Mouse (Mus musculus) inflammation-experienced regulatory T-cells, adult 6 months (primary cell): ENCODE results near the gene S1pr2. TPM values are rescaled to one million over a fixed set of nuclear protein-coding genes. Genes with fewer than 3 reads are reported as not detected.
"Not testable (repeated sequence)": the region's sequence is repeated elsewhere in the genome, so short reads cannot be mapped to it uniquely, and the experiment has no call there.

ENCODE experiments used
- ATAC-seq: one replicate; pipeline ENCODE4 v1.8.0; 2017
- polyA plus RNA-seq, 3 experiments: library from polyadenylated mRNA; unstranded; fragments of 100-300 nt; shearing (Covaris generic); gene quantifications; one replicate each; pipeline ENCODE4 v1.2.1; 2017

S1pr2 gene
- 1 to 10 TPM; 5.1 to 6.4 (median 5.9) TPM for polyA plus RNA-seq

GRCm38 (mm10) chr9:20976216-20976960 is at the start of gene S1pr2:
S1pr2 (minus strand) TSS chr9:20976781.
- ATAC-seq: peak; percentile 75

- no peak for ATAC-seq
Measured at GRCm38 (mm10) chr9:21025258-21025810, 48.8 kb upstream of the S1pr2 start.

GRCm38 (mm10) chr9:21022726-21023125 is 46.1 kb upstream of the S1pr2 start:
- ATAC-seq: no peak

DNA sequence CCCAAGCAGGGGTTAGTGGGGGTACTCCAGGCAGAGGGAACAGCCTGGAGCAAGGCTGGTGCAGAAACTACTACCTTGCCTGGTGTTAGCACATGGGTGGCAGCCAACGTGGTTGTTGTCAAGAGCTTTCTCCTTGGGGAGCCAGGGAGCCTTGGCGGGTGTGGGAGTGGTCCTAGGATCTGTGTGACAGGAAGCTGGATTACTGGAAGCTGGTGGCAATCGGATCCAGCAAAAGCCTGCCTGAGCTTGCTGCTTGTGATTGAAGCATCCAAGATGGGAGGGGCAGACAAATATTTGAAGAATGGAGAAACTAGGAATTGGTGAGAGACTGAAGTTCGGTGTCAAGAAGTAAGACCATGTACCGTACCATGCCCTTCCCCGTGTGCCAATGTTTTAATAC is 45.7 kb upstream of the S1pr2 start:
- no peak for ATAC-seq

- no peak for ATAC-seq
Measured at GRCm38 (mm10) chr9:21021363-21021762, 44.8 kb upstream of the S1pr2 start.

DNA sequence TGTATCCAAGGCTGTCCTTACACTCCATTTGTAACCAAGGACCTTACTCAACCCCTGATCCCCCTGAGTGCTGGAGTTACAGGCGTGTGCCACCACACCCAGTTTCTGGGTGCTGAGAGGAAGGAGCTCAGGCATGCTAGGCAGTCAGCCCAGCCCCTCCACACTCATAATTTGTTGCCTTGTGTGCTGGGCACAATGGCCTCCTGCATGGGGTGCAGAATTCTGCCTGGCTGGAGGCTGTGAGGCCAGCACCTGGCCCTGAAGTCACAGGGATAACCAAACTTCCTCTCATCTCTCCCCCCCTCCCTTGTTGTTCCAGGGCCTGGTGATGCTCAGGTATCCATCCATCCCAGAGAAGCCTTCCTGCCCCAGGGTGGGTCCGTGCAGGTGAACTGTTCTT is 42.0 kb upstream of the S1pr2 start:
- no peak for ATAC-seq

DNA sequence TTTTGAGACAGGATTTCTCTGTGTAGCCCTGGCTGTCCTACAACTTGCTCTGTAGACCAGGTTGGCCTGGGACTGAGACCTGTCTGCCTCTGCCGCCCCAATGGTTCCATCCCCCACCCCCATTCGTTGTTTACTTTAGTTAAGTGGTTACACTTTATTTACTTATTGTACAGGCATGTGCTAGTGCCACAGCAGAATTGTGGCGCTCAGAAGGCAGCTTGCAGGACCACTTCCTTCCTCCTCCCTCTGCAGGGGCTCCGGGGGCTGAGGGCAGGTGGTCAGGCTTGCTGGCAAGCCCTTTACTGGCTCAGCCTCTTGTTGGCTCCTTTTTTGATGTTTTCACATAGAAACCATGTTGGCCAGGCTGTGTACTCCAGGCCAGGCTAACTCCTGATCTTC is 40.6 kb upstream of the S1pr2 start:
- no peak for ATAC-seq

DNA sequence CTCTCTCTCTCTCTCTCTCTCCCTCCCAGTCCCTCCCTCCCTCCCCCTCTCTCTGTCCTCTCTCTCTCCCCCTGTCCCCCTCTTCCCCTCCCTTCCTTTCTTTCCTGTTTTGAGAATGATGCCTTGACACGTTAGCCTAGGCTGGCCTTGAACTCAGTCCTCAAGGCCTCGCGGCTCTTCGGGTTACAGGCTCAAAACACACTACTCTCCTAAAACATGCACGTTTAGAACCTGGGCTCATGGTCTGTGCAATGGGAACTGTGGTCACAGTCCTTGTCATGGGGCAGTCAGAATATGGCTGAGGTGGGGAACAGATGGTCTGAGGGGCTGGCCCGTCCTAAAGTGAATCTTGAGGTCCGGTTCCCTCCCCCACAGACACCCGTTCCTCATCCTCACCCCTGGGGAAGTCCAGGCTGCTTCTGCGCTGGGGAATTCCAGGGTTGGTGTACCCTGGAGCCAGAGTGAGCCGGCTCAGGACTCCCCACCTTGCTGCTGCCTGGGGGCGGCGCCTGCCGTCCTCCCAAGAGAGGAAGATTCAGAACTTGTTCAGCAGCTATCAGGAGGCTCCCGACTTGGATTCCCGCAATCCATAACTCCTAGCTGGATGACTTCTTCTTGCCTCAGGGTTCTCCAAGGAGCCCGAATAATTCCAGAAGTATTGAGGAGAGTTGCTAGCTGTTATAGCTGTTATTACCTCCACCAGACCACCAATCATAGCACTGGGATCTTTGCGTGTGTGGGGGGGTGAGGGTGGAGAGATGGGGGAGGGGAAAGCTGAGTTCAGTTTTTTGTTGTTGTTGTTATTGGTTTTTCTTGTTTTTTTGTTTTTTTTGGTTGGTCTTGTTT is 40.0 kb upstream of the S1pr2 start:
- peak; percentile 22 for ATAC-seq

- ATAC-seq: peak; percentile 80
Measured at GRCm38 (mm10) chr9:21015571-21016130, 39.1 kb upstream of the S1pr2 start, which contains the start of gene Icam1. Icam1 (plus strand) TSS chr9:21015985.

DNA sequence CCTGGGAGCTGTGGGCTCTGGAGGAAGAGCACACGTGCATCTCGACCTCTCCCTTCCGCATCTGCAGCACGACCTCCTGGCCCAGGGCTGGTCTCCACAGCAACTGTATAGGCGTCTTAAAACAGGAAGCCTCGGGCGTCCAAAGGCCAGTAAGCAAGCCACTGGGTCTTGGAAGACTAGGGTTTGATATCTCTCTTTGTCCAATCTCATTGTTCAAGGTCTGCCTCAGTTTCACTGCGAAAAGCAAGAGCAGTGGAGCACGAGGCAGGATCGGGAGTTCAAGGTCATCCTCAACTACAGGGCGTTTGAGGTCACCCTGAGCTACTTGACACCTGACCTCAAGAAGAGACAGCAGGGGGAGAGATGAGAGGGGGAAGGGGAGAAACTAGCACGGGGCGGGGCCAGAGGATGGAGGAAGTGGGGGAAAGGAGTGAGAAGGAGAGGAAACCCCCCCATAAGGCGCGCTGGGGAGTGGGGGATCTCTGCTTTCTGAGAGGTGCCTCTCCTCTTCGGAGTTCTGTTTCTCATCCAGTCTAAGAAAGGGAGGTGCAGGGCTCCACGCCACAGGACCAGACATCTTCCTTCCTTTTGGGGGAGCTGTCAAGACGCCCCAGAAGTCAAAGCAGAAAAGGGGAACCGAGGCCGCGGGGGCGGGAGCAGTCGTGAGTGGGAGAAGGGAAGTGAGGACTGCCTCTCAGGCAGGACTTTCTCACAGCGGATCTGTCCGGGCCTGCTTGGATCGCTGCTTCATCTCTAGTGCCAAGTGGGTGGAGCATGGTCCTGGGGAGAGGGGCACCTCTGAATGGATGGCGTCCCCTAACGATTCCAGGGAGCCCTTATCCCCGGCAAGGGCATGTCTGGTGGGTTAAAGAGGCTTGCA is 38.4 kb upstream of the S1pr2 start:
- peak; percentile 26 for ATAC-seq

DNA sequence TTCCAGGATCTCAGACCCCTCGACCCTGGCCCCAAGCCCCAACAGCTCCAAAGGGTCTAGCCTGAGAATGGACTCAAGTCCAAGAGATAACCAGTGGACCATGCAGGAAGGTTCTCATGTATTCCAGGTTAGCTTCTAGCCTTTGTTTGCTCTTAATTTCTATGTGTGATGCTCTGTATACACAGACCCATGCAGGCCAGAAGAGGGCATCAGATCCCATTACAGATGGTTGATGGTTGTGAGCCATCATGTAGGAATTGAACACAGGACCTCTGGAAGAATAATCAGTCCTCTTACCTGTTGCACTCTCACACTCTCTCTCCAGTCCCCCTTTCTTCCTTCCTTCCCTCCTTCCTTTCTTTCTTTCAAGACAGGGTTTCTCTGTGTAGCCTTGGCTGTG is 35.8 kb upstream of the S1pr2 start:
- ATAC-seq: no peak

DNA sequence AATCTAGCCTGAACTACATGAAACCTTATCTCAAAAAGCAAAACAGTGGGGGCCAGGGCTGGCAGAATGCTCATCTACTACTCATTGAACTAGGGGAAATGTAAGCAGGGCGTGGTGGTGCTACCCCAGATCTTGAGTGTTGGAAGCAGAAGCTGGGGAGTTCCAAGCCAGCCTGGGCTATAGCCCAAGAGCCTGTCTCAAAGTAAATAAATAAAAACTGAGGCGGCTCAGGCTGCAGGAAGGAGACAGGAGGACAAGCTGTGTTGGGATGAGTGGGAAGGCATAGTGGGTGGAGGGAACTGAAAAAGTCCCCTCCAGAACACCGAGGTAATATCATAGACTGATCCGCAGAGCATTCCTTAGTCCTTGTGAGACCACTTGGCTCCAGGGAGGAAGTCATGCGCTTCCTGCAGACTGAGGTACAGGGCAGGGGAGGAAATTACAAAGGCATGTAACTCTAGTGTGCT is 35.3 kb upstream of the S1pr2 start:
- no peak for ATAC-seq

DNA sequence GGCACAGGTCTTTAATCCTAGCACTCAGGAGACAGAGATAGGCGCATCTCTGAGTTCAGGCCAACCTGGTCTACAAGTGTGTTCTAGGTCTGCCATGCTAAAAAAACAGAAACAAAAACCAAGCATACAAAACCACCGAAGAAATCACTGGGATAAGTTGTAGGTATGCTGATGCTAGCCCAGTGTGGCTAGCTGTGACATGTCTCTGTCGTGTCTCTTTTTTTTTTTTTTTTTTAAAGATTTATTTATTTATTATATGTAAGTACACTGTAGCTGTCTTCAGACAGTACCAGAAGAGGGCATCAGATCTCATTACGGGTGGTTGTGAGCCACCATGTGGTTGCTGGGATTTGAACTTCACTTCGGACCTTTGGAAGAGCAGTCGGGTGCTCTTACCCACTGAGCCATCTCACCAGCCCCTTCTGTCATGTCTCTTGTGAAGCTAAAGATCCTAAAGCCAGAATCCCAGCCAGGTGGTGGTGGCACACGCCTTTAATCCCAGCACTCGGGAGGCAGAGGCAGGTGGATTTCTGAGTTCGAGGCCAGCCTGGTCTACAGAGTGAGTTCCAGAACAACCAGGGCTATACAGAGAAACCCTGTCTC is 34.5 kb upstream of the S1pr2 start:
- not testable (repeated sequence) for ATAC-seq

DNA sequence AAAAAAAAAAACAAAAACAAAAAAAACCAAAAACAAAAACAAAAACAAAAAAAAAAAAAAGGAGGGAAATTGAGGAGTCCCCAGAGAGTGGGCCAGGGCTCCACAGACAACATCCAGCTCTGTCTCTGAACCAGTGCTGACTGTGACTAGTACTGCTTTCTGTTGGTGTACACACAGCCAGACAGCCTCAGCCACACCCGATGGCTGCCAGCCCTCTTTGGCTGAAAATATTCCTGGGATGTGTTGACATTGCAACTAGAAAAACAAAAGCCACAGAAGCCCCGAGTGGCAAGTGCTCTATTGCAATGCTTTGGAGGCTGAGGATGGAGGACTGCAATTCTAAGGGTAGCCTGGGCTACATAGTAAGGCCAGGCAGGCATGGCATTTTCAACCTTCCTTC is 33.8 kb upstream of the S1pr2 start:
- no peak for ATAC-seq

GRCm38 (mm10) chr9:21008007-21008406 is 31.4 kb upstream of the S1pr2 start:
- ATAC-seq: no peak

GRCm38 (mm10) chr9:21007313-21007952 is 30.9 kb upstream of the S1pr2 start:
- ATAC-seq: no peak

GRCm38 (mm10) chr9:21002627-21003551 is 26.3 kb upstream of the S1pr2 start, which contains the start of gene Mrpl4:
Mrpl4 (plus strand) TSS chr9:21002738.
- ATAC-seq: peak; percentile 84

DNA sequence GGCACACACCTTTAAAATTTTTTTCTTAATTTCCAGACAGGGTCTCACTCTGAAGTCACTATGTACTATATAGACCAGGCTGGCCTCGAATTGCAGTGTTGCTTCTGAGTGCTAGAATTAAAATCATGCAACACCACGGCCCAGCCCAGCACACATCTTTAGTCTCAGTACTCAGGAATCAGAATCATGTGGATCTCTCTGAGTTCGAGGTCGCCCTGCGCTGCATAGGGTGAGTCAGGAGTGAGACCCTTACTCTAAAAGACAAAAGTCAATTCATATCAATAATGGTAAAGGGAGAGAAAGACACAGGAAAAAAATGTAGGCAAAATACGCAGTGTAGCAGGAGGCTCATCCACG is 25.7 kb upstream of the S1pr2 start:
- peak; percentile 7 for ATAC-seq

DNA sequence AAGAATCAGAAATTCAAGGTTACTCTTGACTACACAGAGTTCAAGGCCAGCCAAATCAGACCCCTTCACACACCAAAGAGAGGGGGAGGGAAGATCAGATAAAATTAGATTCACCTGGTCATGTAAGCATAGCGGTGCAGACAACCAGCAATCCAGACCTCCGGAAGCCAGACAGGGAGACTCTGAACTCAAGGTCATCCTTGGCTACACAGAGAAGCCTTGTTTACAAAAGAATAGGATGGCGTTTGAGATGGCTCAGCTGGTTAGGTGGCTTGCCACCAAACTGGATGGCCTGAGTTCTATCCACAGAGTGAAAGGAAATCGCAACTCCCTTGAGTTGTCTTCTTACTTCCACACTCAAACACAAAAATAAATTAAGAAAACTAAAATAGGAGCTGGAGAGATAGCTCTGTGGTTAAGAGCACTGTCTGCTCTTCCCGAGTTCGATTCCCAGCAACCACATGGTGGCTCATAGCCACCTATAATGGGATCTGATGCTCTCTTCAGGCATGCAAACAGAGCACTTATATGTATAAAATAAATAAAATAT is 25.1 kb upstream of the S1pr2 start:
- ATAC-seq: no peak

GRCm38 (mm10) chr9:21000811-21001210 is 24.2 kb upstream of the S1pr2 start:
- ATAC-seq: no peak
